Mouse (Mus musculus): ENCODE measurements around the gene Cpa4.

- TF ChIP-seq EP300 (IDR thresholded peaks at IDR 0.05; ENCODE audit: low read depth) (no peak), CTCF (IDR thresholded peaks at IDR 0.05; ENCODE audit: low read depth) (no peak)
These were observed 24.3 kb upstream of the Cpa4 start for GRCm38 (mm10) chr6:30543851-30544250.

Data from liver, postnatal 0 days (tissue).